In genomic region chr10:125121762-125122161, GRCm38 (mm10) we compare ENCODE assay signal across 11 mouse cellular contexts.
A peak's percentile ranks its signal among the peaks of the same experiment; 100 is the strongest.
DNase-seq lines count a peak whose midpoint lies in the region.
"Had no signal": no experiment of that assay in that cellular context is flagged by ENCODE, and none has a peak within 500 bp of the region (broad histone marks: within the 10 kb centered on the region; RNA-seq: fewer than 3 reads in every experiment).

No protein-coding gene starts in this region.

- intact Hi-C loops in left cerebral cortex, postnatal 14 days (cut with DNase I), result no loop called here

- DNase-seq in brain, adult 2 months (ENCODE audit: low read depth, low spot score), result peak; percentile 88
- peak; percentile 79 for DNase-seq in brain, embryonic 18.5 days (ENCODE audit: low read depth, low spot score)
- DNase-seq in layer of hippocampus, adult 8-10 months (ENCODE audit: low spot score in 2 of 2), result peak; percentile 77 to 78
- DNase-seq in left cerebral cortex, postnatal 14 days (ENCODE audit: low spot score in 2 of 2), result peak; percentile 62 to 74
- no peak for DNase-seq in spleen, adult 18-20 months
- no peak for DNase-seq in thymus, postnatal 0 days (ENCODE audit: low spot score)
- no peak for DNase-seq in B cell, adult 2 months
- DNase-seq: adrenal gland, postnatal 14 days; cerebellum, adult 2 months; liver, postnatal 0 days; thymus, adult 18-20 months had no signal

Comparison
In these comparisons a context has a peak if more than half of its experiments do, and no peak if none do; other contexts are left out.
1. DNase-seq: peak in brain, adult 2 months (single experiment), brain, embryonic 18.5 days (single experiment), layer of hippocampus, adult 8-10 months (2 of 2) and left cerebral cortex, postnatal 14 days (2 of 2); none in spleen, adult 18-20 months (0 of 2), thymus, postnatal 0 days (single experiment) and B cell, adult 2 months (0 of 2).